Mouse (Mus musculus): Measurements from ENCODE around the gene Sprr2h. TPM values are rescaled to one million over a fixed set of nuclear protein-coding genes. Genes with fewer than 3 reads are reported as not detected.

Gene Sprr2h
- polyA plus RNA-seq (2012; ENCODE audit: low replicate concordance): not detected in 2 replicates

GRCm38 (mm10) chr3:92385385-92385784 lies at the start of gene Sprr2h:
Gene Sprr2h (plus strand): TSS chr3:92385685.

GRCm38 (mm10) chr3:92338840-92339239 lies 46.6 kb upstream of the Sprr2h start, which contains the start of gene Sprr2d:
Gene Sprr2d (plus strand): TSS chr3:92339140.

GRCm38 (mm10) chr3:92351843-92352242 lies 33.6 kb upstream of the Sprr2h start, which contains the start of gene Sprr2e:
Gene Sprr2e (plus strand): TSS chr3:92352143.

GRCm38 (mm10) chr3:92364887-92365286 lies 20.6 kb upstream of the Sprr2h start, which contains the start of gene Sprr2f:
Gene Sprr2f (plus strand): TSS chr3:92365187.

GRCm38 (mm10) chr3:92407691-92408090 lies 22.2 kb downstream of the Sprr2h start, which contains the start of gene Sprr2i:
Gene Sprr2i (plus strand): TSS chr3:92407991.

GRCm38 (mm10) chr3:92417782-92418181 lies 32.3 kb downstream of the Sprr2h start, which contains the start of gene Sprr2j-ps:
Gene Sprr2j-ps (plus strand): TSS chr3:92418082.

GRCm38 (mm10) chr3:92429323-92429722 lies 43.8 kb downstream of the Sprr2h start, which contains the start of gene Gm9774:
Gene Gm9774 (minus strand): TSS chr3:92429423.

GRCm38 (mm10) chr3:92432282-92432681 lies 46.8 kb downstream of the Sprr2h start, which contains the start of gene Sprr2k:
Gene Sprr2k (plus strand): TSS chr3:92432582.

Other genes starting within 250 kb of the Sprr2h start
- not detected in 2 replicates for gene Lelp1, start 242.9 kb upstream of the Sprr2h start, polyA plus RNA-seq (2012; ENCODE audit: low replicate concordance)
- not detected in 2 replicates for gene Sprr2a1, start 169.9 kb upstream of the Sprr2h start, polyA plus RNA-seq (2012; ENCODE audit: low replicate concordance)
- not detected in 2 replicates for gene Sprr2a2, start 169.8 kb upstream of the Sprr2h start, polyA plus RNA-seq (2012; ENCODE audit: low replicate concordance)
- not detected in 2 replicates for gene Sprr2a3, start 100.3 kb upstream of the Sprr2h start, polyA plus RNA-seq (2012; ENCODE audit: low replicate concordance)
- not detected in 2 replicates for gene Sprr2b, start 69.1 kb upstream of the Sprr2h start, polyA plus RNA-seq (2012; ENCODE audit: low replicate concordance)
- gene Sprr2d, start 46.5 kb upstream of the Sprr2h start, polyA plus RNA-seq (2012; ENCODE audit: low replicate concordance): not detected in 2 replicates
- gene Sprr2e, start 33.5 kb upstream of the Sprr2h start, polyA plus RNA-seq (2012; ENCODE audit: low replicate concordance): not detected in 2 replicates
- not detected in 2 replicates for gene Sprr2f, start 20.5 kb upstream of the Sprr2h start, polyA plus RNA-seq (2012; ENCODE audit: low replicate concordance)
- gene Sprr2i, start 22.3 kb downstream of the Sprr2h start, polyA plus RNA-seq (2012; ENCODE audit: low replicate concordance): not detected in 2 replicates
- gene Sprr2j-ps, start 32.4 kb downstream of the Sprr2h start, polyA plus RNA-seq (2012; ENCODE audit: low replicate concordance): not detected in 2 replicates
- 4.6 and 11.5 TPM in 2 replicates for gene Gm9774, start 43.7 kb downstream of the Sprr2h start, polyA plus RNA-seq (2012; ENCODE audit: low replicate concordance)
- gene Sprr2k, start 46.9 kb downstream of the Sprr2h start, polyA plus RNA-seq (2012; ENCODE audit: low replicate concordance): not detected in 2 replicates
- gene Sprr1b, start 53.1 kb downstream of the Sprr2h start, polyA plus RNA-seq (2012; ENCODE audit: low replicate concordance): not detected in 2 replicates
- not detected in 2 replicates for gene Sprr3, start 73.0 kb downstream of the Sprr2h start, polyA plus RNA-seq (2012; ENCODE audit: low replicate concordance)
- gene Sprr1a, start 100.2 kb downstream of the Sprr2h start, polyA plus RNA-seq (2012; ENCODE audit: low replicate concordance): not detected in 2 replicates
- gene Sprr4, start 114.8 kb downstream of the Sprr2h start, polyA plus RNA-seq (2012; ENCODE audit: low replicate concordance): not detected in 2 replicates
- gene 2310046K23Rik, start 148.8 kb downstream of the Sprr2h start, polyA plus RNA-seq (2012; ENCODE audit: low replicate concordance): not detected in 2 replicates
- not detected in 2 replicates for gene Ivl, start 188.1 kb downstream of the Sprr2h start, polyA plus RNA-seq (2012; ENCODE audit: low replicate concordance)
- gene Smcp, start 203.3 kb downstream of the Sprr2h start, polyA plus RNA-seq (2012; ENCODE audit: low replicate concordance): not detected in 2 replicates
- gene 2210017I01Rik, start 221.8 kb downstream of the Sprr2h start, polyA plus RNA-seq (2012; ENCODE audit: low replicate concordance): not detected in 2 replicates
- not detected in 2 replicates for gene Lce6a, start 236.0 kb downstream of the Sprr2h start, polyA plus RNA-seq (2012; ENCODE audit: low replicate concordance)

Measured in hematopoietic multipotent progenitor cell, adult 10-12 weeks (in vitro differentiated cells).